Mouse (Mus musculus): ENCODE results near the gene Pgrmc1.
"Not testable (repeated sequence)": the region's sequence is repeated elsewhere in the genome, so short reads cannot be mapped to it uniquely, and the experiment has no call there.

The Pgrmc1 gene
- long read RNA-seq, experiment 1, transcript Pgrmc1-201 (3 exons, 1,857 nt) = major isoform, 771 of 791 reads
- long read RNA-seq, experiment 1, partial matches to known transcripts = 18 of 791 reads
- long read RNA-seq, experiment 1, other reads (novel, unspliced or antisense) = 2 of 791 reads
- long read RNA-seq, experiment 2, transcript Pgrmc1-201 (3 exons, 1,857 nt) = major isoform, 648 of 668 reads
- long read RNA-seq, experiment 2, partial matches to known transcripts = 1 of 668 reads
- long read RNA-seq, experiment 2, other reads (novel, unspliced or antisense) = 19 of 668 reads

- intact Hi-C loops (cut with DNase I) = no loop called here
These were observed at the start of gene Pgrmc1 for GRCm38 (mm10) chrX:36597707-36598389. Gene Pgrmc1, plus strand, starts transcription at chrX:36598206.

DNA sequence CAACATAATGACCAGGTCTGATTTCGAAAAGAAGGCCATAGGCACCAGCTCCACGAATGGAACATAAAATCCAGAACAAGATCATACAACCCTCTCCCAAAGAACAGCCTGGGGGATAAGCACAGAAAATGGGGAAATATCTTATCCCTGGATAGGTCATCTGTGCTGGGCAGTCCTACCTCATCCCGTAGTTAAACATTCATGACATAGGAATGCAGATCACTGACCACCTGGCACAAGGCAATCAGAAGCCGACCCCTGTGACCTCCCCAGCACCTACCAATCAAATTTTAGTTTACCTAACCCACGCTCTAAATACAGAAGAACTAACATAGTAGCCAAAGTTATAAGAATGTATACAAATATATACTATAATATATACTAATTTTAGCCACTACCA lies 49.2 kb upstream of the Pgrmc1 start:
- intact Hi-C loops (cut with DNase I) = no loop called here

GRCm38 (mm10) chrX:36550906-36551305 lies 47.1 kb upstream of the Pgrmc1 start:
- intact Hi-C loops (cut with DNase I) = no loop called here

GRCm38 (mm10) chrX:36551351-36551750 lies 46.7 kb upstream of the Pgrmc1 start:
- intact Hi-C loops (cut with DNase I) = no loop called here

DNA sequence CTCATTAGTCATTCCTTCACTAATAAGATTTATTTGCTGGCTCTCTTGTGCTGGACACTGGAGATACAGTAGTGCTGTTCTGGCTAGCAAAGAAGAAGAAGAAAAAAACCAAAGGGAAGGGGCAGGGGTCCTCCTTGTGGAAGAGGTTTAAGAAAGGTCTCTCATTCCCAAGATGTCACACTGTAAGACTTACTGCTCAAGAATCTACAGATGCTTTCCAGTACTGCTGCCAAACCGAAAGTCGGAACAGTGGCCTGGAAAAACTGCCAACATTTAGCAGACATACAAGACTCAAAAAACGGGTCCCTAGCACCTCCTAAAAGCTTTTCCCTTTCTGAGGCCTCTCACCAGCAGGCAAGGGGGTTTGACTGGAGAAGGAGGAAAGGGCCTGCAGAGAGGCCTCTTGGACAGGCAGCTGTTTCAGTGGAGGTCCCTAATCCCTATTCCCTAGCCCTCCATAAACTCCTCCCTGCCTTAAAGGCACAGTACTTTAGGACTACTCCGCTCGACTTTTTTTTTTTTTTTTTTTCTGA lies 45.9 kb upstream of the Pgrmc1 start:
- intact Hi-C loops (cut with DNase I) = no loop called here

DNA sequence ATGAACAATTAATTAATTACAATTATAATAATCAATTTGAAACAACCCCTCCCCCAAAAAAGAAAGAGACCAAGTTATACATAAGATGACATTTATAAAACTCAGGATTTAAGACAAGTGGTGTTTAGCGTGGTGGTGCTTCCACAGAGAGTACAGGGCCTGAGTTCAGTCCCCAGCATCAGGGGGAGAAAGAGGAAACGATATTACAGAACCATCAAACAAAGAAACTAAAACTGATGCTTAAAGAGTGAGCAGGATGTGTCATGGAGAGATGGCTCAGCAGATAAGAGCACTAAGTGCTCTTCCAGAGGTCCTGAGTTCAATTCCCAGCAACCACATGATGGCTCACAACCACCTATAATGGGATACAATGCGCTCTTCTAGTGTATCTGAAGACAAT lies 45.3 kb upstream of the Pgrmc1 start:
- intact Hi-C loops (cut with DNase I) = no loop called here

DNA sequence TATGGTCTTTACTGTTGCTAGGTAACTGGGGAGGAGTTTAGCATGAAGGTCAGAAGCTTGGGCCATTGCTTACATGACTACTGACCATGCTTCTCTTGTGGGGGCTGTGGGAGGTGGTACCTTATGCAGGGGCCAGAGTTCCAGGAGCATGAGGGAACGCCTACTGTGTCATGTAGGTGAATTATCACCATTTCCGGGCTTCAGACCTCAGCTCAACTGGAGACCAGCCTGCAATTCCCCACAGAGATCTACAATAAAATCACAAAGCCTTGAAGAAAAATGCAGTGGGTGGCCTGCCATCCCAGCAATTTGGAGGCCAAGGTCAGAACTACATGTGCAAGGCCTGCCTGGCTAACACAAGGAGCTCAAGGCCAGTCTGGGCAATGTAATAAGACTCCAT lies 42.8 kb upstream of the Pgrmc1 start:
- intact Hi-C loops (cut with DNase I) = not testable (repeated sequence)

GRCm38 (mm10) chrX:36560170-36560569 lies 37.8 kb upstream of the Pgrmc1 start:
- intact Hi-C loops (cut with DNase I) = no loop called here

GRCm38 (mm10) chrX:36561650-36562049 lies 36.4 kb upstream of the Pgrmc1 start:
- intact Hi-C loops (cut with DNase I) = no loop called here

- intact Hi-C loops (cut with DNase I) = no loop called here
These were observed 35.9 kb upstream of the Pgrmc1 start for GRCm38 (mm10) chrX:36562079-36562478.

- intact Hi-C loops (cut with DNase I) = no loop called here
These were observed 11.2 kb upstream of the Pgrmc1 start for GRCm38 (mm10) chrX:36586629-36587303.

GRCm38 (mm10) chrX:36587304-36588209 lies 10.4 kb upstream of the Pgrmc1 start:
- intact Hi-C loops (cut with DNase I) = no loop called here

GRCm38 (mm10) chrX:36590266-36590665 lies 7.7 kb upstream of the Pgrmc1 start:
- intact Hi-C loops (cut with DNase I) = no loop called here

- intact Hi-C loops (cut with DNase I) = no loop called here
These were observed 6.9 kb upstream of the Pgrmc1 start for GRCm38 (mm10) chrX:36591120-36591519.

- intact Hi-C loops (cut with DNase I) = no loop called here
These were observed 6.5 kb upstream of the Pgrmc1 start for GRCm38 (mm10) chrX:36591539-36591938.

DNA sequence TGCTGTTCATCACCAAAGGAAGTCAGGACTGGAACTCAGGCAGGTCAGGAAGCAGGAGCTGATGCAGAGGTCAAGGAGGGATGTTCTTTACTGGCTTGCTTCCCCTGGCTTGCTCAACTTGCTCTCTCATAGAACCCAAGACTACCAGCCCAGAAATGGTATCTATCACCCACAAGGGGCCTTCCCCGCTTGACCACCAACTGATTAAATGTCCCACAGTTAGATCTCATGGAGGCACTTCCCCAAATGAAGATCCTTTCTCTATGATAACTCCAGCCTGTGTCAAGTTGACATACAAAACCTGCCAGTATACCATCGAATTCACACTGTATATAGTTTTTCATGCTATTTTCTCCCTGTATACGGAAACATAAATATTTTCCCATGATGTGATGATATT lies 2.8 kb upstream of the Pgrmc1 start:
- intact Hi-C loops (cut with DNase I) = no loop called here

DNA sequence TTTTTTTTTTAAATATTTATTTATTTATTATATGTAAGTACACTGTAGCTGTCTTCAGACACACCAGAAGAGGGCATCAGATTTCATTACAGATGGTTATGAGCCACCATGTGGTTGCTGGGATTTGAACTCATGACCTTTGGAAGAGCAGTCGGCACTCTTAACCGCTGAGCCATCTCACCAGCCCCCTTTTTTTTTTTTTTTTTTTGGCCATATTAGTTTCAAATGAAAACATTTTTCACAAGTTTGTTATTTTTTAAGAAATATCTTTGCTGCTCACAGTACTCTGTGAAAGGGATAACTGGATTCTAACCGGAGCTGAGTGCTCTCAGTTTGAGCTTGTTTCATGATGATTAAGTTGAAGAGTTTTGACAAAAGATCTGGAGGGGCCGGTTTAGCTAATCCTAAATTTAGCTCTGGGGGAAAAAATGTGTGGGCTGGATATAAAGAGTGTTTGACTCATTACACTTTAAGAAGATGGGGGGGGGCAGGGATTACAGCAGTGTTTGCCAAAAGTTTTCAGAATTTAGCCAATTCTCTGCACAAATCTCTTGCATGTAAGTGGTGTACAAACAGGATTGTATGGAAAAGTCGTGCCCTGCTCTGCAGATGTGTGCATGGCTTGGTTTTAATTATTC lies 1.4 kb upstream of the Pgrmc1 start:
- intact Hi-C loops (cut with DNase I) = not testable (repeated sequence)

DNA sequence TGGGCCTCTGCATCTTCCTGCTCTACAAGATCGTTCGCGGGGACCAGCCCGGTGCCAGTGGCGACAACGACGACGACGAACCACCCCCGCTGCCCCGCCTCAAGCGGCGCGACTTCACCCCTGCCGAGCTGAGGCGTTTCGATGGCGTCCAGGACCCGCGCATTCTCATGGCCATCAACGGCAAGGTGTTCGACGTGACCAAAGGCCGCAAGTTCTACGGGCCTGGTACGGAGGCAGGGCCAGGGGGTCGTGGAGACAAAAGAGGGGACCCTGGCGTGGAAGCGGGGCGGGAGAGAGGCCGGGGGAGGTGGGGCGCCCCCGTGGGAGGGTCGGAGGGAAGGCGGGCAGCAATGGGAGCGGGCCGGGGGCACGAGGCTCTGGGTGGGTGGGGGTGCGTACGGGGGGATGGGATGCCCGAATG lies 394 bp downstream of the Pgrmc1 start:
- intact Hi-C loops (cut with DNase I) = no loop called here

DNA sequence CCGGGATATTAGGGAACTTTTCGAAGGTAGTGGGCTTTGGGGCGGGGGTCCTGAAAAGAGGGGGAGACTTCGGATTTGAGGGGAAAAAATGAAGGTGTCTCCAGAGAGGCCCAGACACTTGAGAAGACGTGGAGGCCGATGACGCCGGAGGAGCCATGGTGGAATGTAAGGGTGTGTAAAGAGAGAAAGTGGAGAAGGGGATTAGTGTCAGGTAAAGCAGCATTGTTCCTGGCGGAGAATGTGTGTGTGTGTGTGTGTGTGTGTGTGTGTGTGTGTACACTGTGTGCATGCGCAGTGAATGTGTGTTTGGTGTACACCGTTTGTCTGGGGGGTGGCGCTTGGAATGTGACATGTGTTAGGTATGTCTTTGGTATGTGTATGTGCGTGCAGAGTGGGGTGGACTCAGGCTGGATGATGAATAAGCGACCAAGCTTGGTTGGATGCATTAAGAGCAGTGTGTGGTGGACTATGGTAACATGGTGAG lies 897 bp downstream of the Pgrmc1 start:
- intact Hi-C loops (cut with DNase I) = no loop called here

DNA sequence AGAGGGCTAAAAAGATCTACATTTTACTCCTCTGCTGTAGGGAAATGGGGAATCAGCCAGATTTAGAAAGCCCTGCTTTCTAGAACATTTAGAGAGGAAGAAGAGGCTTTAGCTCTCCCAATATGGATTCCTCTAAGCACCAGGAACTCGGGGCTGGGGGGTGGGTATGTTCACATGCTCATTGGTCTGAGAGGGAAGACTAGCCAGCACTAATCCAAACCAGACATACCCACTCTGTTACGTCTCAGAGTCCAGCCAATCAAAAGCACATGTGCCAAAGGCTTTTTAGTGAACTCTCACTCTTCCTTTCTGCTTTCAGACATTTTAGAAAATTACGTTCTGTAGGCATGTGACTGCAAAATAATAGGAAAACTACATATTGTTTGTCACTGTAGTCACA lies 1.6 kb downstream of the Pgrmc1 start:
- intact Hi-C loops (cut with DNase I) = no loop called here

Measured in adrenal gland (tissue).